Mouse (Mus musculus) adrenal gland, adult 2 months (tissue): ENCODE results near the gene Zbtb37. TPM values are rescaled to one million over a fixed set of nuclear protein-coding genes. Genes with fewer than 3 reads are reported as not detected.

Experiments used
- DNase-seq: peaks from one replicate; pipeline ENCODE4 v3.0.0; 2021
- long read RNA-seq: library from polyadenylated mRNA; stranded (forward); transcript quantifications from one replicate; pipeline ENCODE4 v2.0.0, GENCODE M21; 2021
- polyA plus RNA-seq: library from polyadenylated mRNA; depleted of rRNA; stranded (reverse); fragments of >200 nt; gene quantifications from 2 replicates; pipeline ENCODE4 v1.2.3, GENCODE M21; 2012; rRNA removed
- total RNA-seq, 2 experiments: library from RNA; stranded (reverse); gene quantifications; 2 replicates each; pipeline ENCODE4 v1.2.3; 2021

Gene Zbtb37
- 10 to 100 TPM; 13.1 to 16.0 TPM for total RNA-seq
- polyA plus RNA-seq: 0.45 and 0.57 TPM in 2 replicates
- long read RNA-seq, partial matches to known transcripts: 1 of 2 reads
- long read RNA-seq, other reads (novel, unspliced or antisense): 1 of 2 reads

GRCm38 (mm10) chr1:161034435-161035280, at the start of gene Zbtb37:
Zbtb37 (minus strand) TSS chr1:161034849.
- peak; percentile 99 for DNase-seq

GRCm38 (mm10) chr1:161077243-161077642, 42.6 kb upstream of the Zbtb37 start:
- no peak for DNase-seq

GRCm38 (mm10) chr1:161076238-161076637, 41.6 kb upstream of the Zbtb37 start:
- DNase-seq: peak; percentile 6

DNA sequence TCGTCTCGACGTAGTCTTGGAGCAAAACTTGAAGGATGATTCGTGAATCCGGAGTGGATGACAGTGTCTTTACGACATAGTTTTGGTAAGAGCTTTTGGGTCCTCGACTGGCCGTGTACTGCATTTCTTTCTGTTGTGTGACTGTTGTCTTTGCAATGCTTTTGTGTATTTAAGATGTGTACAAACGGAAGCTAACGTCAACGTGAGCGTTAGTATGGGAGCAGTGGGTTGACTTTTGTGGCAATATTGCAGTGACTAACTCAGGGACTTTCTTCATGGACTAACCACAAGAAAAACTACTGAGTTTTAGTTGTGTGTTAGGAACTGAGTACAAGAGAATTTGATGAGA, 36.6 kb upstream of the Zbtb37 start:
- DNase-seq: no peak

- peak; percentile 98 for DNase-seq
These were observed 36.0 kb upstream of the Zbtb37 start, which contains the start of the genes Dars2 and Cenpl for GRCm38 (mm10) chr1:161070352-161071271. Dars2 (minus strand) TSS chr1:161070658. Cenpl (plus strand) TSS chr1:161070713.

- DNase-seq: no peak
These were observed 28.7 kb upstream of the Zbtb37 start for GRCm38 (mm10) chr1:161063351-161063750.

DNA sequence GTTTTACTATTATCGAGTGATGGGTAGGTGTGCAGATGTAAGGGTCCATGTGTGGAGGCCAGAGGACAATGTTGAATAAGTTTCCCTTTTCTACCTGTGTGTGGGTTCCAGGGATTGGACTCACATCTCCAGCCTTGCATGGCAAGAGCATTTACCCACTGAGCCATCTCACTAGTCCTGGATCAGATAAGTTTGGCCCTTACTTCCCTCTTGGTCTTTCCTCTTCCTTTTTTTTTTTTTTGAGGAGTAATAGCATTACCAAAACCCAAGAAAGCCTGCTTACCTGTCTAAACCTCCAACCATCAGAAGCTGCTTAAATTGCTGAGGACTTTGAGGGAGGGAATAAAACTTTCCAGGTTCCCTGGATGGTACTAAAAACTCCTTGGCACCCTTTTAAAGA, 22.5 kb upstream of the Zbtb37 start:
- no peak for DNase-seq

GRCm38 (mm10) chr1:161046972-161047371, 12.3 kb upstream of the Zbtb37 start:
- DNase-seq: no peak

DNA sequence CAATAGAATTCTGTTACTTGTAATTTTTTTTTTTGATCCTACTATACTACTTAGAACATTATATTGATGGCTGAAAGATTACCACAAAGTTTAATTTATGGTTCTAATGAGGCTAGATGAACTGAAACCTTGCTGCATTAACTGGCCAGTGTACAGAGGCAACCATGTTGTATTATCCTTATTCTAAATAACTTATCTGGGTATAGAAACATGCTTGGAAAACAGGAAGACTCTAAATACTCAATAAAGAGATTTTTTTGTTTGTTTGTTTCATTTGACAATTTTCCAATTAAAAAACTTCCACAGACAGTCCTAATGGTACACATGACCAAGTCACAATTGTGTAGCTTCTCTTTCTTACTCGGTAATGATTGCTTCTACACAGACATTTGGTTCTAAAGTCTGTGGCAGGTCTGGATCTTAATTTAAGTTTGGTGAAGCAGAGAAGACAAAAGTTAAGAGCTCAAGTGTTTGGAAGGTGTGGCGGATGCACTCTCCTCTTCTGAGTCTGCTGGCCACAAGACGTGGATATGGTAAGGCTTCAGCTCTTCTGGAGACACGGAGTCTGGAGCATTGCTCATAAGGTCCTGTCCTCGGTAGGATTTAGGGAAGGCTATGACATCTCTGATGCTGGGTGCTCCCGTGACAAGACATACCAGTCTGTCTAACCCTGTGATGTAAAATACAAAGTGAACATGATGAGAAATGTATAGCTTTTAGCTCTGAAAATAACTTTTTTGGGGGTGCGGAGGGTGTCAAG, 6.8 kb upstream of the Zbtb37 start:
- DNase-seq: no peak

DNA sequence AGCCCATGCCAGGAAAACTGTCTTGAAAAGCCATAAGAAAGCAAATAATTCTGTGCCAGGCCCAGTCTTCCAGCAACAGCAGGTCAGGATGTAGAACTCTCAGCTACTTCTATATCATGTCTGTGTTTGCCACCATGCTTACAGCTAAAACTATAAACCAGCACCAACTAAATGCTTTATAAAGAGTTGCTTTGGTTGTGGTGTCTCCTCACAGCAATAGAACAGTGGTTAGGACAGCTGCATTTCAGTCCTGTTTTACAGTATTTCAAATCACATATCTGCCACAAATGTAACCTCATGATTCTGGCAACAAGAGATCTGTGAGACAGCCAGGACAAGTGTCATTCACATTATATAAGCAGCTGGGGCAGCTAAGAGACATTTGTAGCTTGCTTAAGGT, 6.2 kb upstream of the Zbtb37 start:
- DNase-seq: no peak

DNA sequence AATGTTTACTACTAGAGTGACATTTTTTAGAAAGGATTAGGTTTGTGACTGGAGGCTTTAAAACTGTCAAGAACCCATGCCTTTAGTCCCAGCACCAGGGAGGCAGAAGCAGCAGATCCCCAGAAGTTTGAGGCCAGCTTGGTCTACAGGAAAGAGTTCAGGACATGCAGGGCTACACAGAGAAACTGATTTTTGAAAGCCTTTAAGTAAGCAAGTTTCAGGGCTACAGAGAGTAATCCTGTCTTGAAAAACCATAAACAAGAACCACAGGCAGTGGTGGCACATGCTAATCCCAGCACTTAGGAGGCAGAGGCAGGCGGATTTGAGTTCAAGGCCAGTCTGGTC, 5.7 kb upstream of the Zbtb37 start:
- peak; percentile 26 for DNase-seq

GRCm38 (mm10) chr1:161039741-161040425, 5.2 kb upstream of the Zbtb37 start:
- peak; percentile 41 for DNase-seq

GRCm38 (mm10) chr1:161038968-161039721, 4.5 kb upstream of the Zbtb37 start:
- no peak for DNase-seq

- DNase-seq: no peak
These were observed 3.4 kb upstream of the Zbtb37 start for GRCm38 (mm10) chr1:161038004-161038403.

DNA sequence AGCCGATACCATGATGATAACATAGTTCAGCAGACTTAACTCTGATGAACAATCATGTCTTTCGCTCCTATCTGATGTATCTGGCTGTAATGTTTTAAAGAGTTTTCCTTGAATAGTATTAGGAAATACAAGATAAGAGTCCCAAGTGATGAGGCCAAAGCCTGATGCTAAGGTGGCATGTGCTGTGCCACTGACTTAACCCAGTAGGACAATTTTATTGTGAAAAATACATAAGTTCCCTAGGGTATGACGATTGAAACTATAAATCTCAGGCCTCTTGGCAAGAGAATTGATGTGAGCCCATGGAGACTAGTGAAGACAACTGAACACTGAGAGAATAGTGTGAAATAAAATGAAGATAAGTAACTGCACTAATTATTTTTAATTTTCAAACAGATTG, 3.0 kb upstream of the Zbtb37 start:
- no peak for DNase-seq

GRCm38 (mm10) chr1:161037026-161037425, 2.4 kb upstream of the Zbtb37 start:
- no peak for DNase-seq

DNA sequence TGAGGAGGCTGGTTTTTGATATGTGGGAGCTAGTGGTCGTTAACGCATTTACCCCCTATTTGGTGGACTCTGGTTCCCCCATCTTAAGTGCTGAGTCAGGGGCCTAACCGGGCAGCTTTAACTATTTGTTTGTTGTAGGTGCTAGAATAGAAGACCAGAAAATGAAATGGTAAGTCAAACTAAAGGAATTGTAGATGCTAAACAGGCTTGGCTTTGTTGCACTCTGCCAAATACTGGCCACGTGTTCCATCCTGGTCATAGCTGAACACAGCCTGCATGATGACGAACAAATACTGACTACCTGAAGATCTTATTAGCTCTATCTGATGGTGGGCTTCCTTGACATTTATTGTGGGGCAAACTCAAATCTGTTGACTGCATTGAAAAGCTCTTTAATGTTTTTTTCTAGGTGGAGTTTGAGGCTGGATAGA, 1.8 kb upstream of the Zbtb37 start:
- peak; percentile 36 for DNase-seq

DNA sequence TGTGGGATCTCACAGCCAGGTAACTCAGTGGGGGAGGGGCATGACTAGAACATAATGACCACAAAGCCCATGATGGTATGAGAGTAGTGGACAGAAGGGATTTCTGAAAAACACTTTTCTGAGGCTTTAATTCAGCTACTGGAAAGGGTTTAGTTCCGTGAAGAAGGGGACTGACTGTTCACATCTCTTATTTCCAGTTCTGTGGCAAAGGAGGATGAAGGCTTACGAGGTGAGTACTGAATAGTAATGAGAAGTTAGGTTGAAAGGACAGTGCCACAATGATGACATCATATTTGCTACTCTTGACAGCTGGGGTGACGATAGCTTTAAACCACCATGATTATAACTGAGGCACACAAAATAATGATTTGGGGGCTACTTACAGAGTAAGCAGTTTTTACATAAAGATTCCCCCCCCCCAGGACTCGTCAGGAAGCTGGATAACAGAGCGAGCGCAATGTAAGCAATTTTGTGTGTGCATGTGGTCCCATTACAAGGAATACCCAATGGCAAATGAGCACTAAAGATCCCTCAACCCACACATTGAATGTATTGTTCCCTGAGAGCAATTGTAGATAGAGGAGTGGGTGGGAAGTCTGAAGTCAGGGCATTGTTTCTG, 1.2 kb upstream of the Zbtb37 start:
- DNase-seq: peak; percentile 23

GRCm38 (mm10) chr1:161035281-161035785, 684 bp upstream of the Zbtb37 start:
- no peak for DNase-seq
